Mouse (Mus musculus) left cerebral cortex, adult 2 months (tissue): ENCODE results near the gene Nelfb. TPM values are rescaled to one million over a fixed set of nuclear protein-coding genes. Genes with fewer than 3 reads are reported as not detected.

Source experiments
- DNase-seq, 2 experiments: peaks; one replicate each; pipeline ENCODE4 v3.0.0; 2021 to 2022; ENCODE audit warnings: low spot score in 2 of 2, mixed read lengths in 1 of 2; ENCODE audit errors: extremely low spot score in 1 of 2
- H3K27ac ChIP-seq: fragments of 200-600 bp; 2 replicates; pipeline ENCODE4 v1.8.1; 2022
- H3K4me3 ChIP-seq: fragments of 200-600 bp; 2 replicates; pipeline ENCODE4 v1.8.1; 2022
- CTCF ChIP-seq: fragments of 200-600 bp; IDR thresholded peaks from 2 replicates; pipeline ENCODE4 v1.8.1; 2022; ENCODE audit warnings: antibody characterized with exemption, mild to moderate bottlenecking, moderate library complexity
- intact Hi-C: fragments of 180-260 bp; cut with DNase I; formaldehyde crosslinking; loops from one replicate; pipeline ENCODE4 v1.15.1; 2025
- total RNA-seq, 2 experiments: library from RNA; stranded (reverse); gene quantifications; 2 replicates each; pipeline ENCODE4 v1.2.3; 2021

Nelfb gene
- total RNA-seq, 2 experiments from 2014 or later, result 53.4 to 64.3 TPM

GRCm38 (mm10) chr2:25240723-25241437, 29.6 kb upstream of the Nelfb start:
- intact Hi-C loops, result no loop called here
- Histone ChIP-seq H3K4me3 (peak overlapping the region; percentile 68), H3K27ac (peak overlapping the region; percentile 76)
- TF ChIP-seq CTCF, result no peak
- DNase-seq, result peak; percentile 64 to 71

- H3K27ac ChIP-seq, result peak overlapping the region; percentile 76
- intact Hi-C loops, result no loop called here
- DNase-seq, result no peak
- H3K4me3 ChIP-seq, result peak overlapping the region; percentile 68
- TF ChIP-seq CTCF, result no peak
These were observed 29.0 kb upstream of the Nelfb start for GRCm38 (mm10) chr2:25240310-25240709.

- no peak overlapping the region for H3K27ac ChIP-seq
- no peak for DNase-seq
- no peak for TF ChIP-seq CTCF
- no peak overlapping the region for H3K4me3 ChIP-seq
- intact Hi-C loops, result no loop called here
These were observed 28.5 kb upstream of the Nelfb start for GRCm38 (mm10) chr2:25239766-25240165.

GRCm38 (mm10) chr2:25238106-25238505, 26.8 kb upstream of the Nelfb start:
- Histone ChIP-seq H3K27ac (no peak overlapping the region), H3K4me3 (no peak overlapping the region)
- intact Hi-C loops, result no loop called here
- DNase-seq, result no peak
- TF ChIP-seq CTCF, result no peak

GRCm38 (mm10) chr2:25237522-25237921, 26.2 kb upstream of the Nelfb start:
- Histone ChIP-seq H3K27ac (no peak overlapping the region), H3K4me3 (no peak overlapping the region)
- TF ChIP-seq CTCF, result no peak
- intact Hi-C loops, result no loop called here
- DNase-seq, result no peak

- TF ChIP-seq CTCF, result no peak
- Histone ChIP-seq H3K4me3 (no peak within 1 kb of the TSS), H3K27ac (no peak within 1 kb of the TSS)
- intact Hi-C loops, result no loop called here
- no peak for DNase-seq
These were observed 25.3 kb upstream of the Nelfb start, which contains the start of gene Rnf224 for GRCm38 (mm10) chr2:25236614-25237013. Gene Rnf224 (minus strand): TSS chr2:25236787.

- TF ChIP-seq CTCF, result no peak
- intact Hi-C loops, result no loop called here
These were observed 23.4 kb upstream of the Nelfb start for GRCm38 (mm10) chr2:25234551-25235220.

GRCm38 (mm10) chr2:25234050-25234449, 22.8 kb upstream of the Nelfb start, which contains the start of gene Slc34a3:
Gene Slc34a3 (minus strand): TSS chr2:25234364.
- H3K27ac ChIP-seq, result no peak within 1 kb of the TSS
- intact Hi-C loops, result no loop called here
- no peak within 1 kb of the TSS for H3K4me3 ChIP-seq
- no peak for TF ChIP-seq CTCF
- no peak for DNase-seq

More at GRCm38 (mm10) chr2:25234551-25235220, 23.4 kb upstream of the Nelfb start:
- H3K27ac ChIP-seq, result no peak overlapping the region
- no peak for DNase-seq
- no peak overlapping the region for H3K4me3 ChIP-seq

GRCm38 (mm10) chr2:25233421-25233820, 22.1 kb upstream of the Nelfb start:
- no peak overlapping the region for H3K4me3 ChIP-seq
- no peak for DNase-seq
- intact Hi-C loops, result no loop called here
- TF ChIP-seq CTCF, result no peak
- H3K27ac ChIP-seq, result no peak overlapping the region

- intact Hi-C loops, result no loop called here
- TF ChIP-seq CTCF, result no peak
- H3K27ac ChIP-seq, result no peak overlapping the region
- H3K4me3 ChIP-seq, result no peak overlapping the region
- no peak for DNase-seq
These were observed 19.7 kb upstream of the Nelfb start for GRCm38 (mm10) chr2:25231038-25231437.

GRCm38 (mm10) chr2:25230581-25230980, 19.3 kb upstream of the Nelfb start:
- Histone ChIP-seq H3K27ac (no peak overlapping the region), H3K4me3 (no peak overlapping the region)
- no peak for TF ChIP-seq CTCF
- intact Hi-C loops, result no loop called here
- DNase-seq, result no peak

- DNase-seq, result no peak
- intact Hi-C loops, result loop anchor here (2.0 kb wide), 3 partner anchors 23 to 37 kb away; partner anchors contain the start of gene Tprn
- no peak overlapping the region for H3K4me3 ChIP-seq
- H3K27ac ChIP-seq, result no peak overlapping the region
- no peak for TF ChIP-seq CTCF
These were observed 18.3 kb upstream of the Nelfb start for GRCm38 (mm10) chr2:25229582-25229981.
